Mouse (Mus musculus) limb, embryonic 11.5 days (tissue): ENCODE measurements around the gene Sycn. TPM values are rescaled to one million over a fixed set of nuclear protein-coding genes. Genes with fewer than 3 reads are reported as not detected.

Experiments
- ATAC-seq: fragments of 200-750 bp; cut with Nextera tagmentation; 2 replicates; pipeline ENCODE4 v1.8.0; 2017; ENCODE audit warnings: low read depth; ENCODE audit not compliant: insufficient number of reproducible peaks, low FRiP score, low TSS enrichment
- DNase-seq: peaks from one replicate; pipeline ENCODE4 v3.0.0-alpha.2; 2015; ENCODE audit warnings: low spot score
- H3K27ac ChIP-seq: fragments of 300-500 bp; sonication (generic); replicated peaks from 2 replicates; pipeline ENCODE4 v1.5.1; 2014; ENCODE audit warnings: low read depth, mild to moderate bottlenecking, low read length
- H3K27me3 ChIP-seq: fragments of 300-500 bp; sonication (generic); 2 replicates; pipeline ENCODE4 v1.6.1; 2014; ENCODE audit warnings: mild to moderate bottlenecking, low read length, mixed read lengths; ENCODE audit not compliant: control insufficient read depth, insufficient read depth
- H3K36me3 ChIP-seq: fragments of 300-500 bp; sonication (generic); 2 replicates; pipeline ENCODE4 v1.6.1; 2014; ENCODE audit warnings: mild to moderate bottlenecking, low read length, moderate library complexity, mixed read lengths; ENCODE audit not compliant: control insufficient read depth, insufficient read depth
- H3K4me1 ChIP-seq: fragments of 300-500 bp; sonication (generic); 2 replicates; pipeline ENCODE4 v1.6.1; 2014; ENCODE audit warnings: low read length, mixed read lengths; ENCODE audit not compliant: control insufficient read depth, insufficient read depth
- H3K4me2 ChIP-seq: fragments of 300-500 bp; sonication (generic); 2 replicates; pipeline ENCODE4 v1.6.1; 2014; ENCODE audit warnings: low read depth, mild to moderate bottlenecking, moderate library complexity; ENCODE audit not compliant: severe bottlenecking
- H3K4me3 ChIP-seq: fragments of 300-500 bp; sonication (generic); 2 replicates; pipeline ENCODE4 v1.5.1; 2014; ENCODE audit warnings: low read depth, low read length
- H3K9ac ChIP-seq: fragments of 300-500 bp; sonication (generic); 2 replicates; pipeline ENCODE4 v1.6.1; 2014; ENCODE audit warnings: mild to moderate bottlenecking, low read length
- H3K9me3 ChIP-seq: fragments of 300-500 bp; sonication (generic); 2 replicates; pipeline ENCODE4 v1.6.1; 2016; ENCODE audit warnings: low read length; ENCODE audit not compliant: control insufficient read depth
- WGBS: fragments of 180-500 bp; shearing (Covaris S2); extraction: QIAGEN DNeasy Blood & Tissue Kit; methylation state at CpG from one replicate; pipeline ENCODE4 v1.1.7; 2014; 5-methylcytosine and 5-hydroxymethylcytosine counted together
- polyA plus RNA-seq: library from polyadenylated mRNA; unstranded; fragments of >200 nt; fragmentation: Nextera tagmentation; extraction: Ambion mirVana; gene quantifications from 2 replicates; pipeline ENCODE4 v1.2.1, GENCODE M21; 2014

Gene Sycn
- polyA plus RNA-seq, 1 experiment from 2014 or later: not detected

GRCm38 (mm10) chr7:28547628-28548027 lies 6.9 kb downstream of the Sycn start:
- 70% methylated on average over 7 of the region's 7 CpGs for WGBS
- peaks cover 39% of the 10 kb centered on the region for H3K27me3 ChIP-seq
- ATAC-seq (no peak), DNase-seq (no peak)
- H3K27ac ChIP-seq: no peak overlapping the region
- no peak overlapping the region for H3K9ac ChIP-seq
- H3K36me3 ChIP-seq: no peaks in the 10 kb centered on the region
- no peak overlapping the region for H3K4me2 ChIP-seq
- H3K4me3 ChIP-seq: no peak overlapping the region
- peaks cover 4% of the 10 kb centered on the region; the same call in 1 of the 2 replicates for H3K4me1 ChIP-seq
- H3K9me3 ChIP-seq: no peaks in the 10 kb centered on the region; the same call in 1 of the 2 replicates

GRCm38 (mm10) chr7:28553076-28553475 lies 12.4 kb downstream of the Sycn start:
- Histone ChIP-seq H3K36me3 (no peaks in the 10 kb centered on the region), H3K4me3 (no peak overlapping the region), H3K27me3 (no peaks in the 10 kb centered on the region), H3K9me3 (no peaks in the 10 kb centered on the region; the same call in 1 of the 2 replicates), H3K9ac (no peak overlapping the region), H3K4me1 (no peaks in the 10 kb centered on the region), H3K27ac (no peak overlapping the region), H3K4me2 (no peak overlapping the region)
- 90% methylated on average over 6 of the region's 6 CpGs for WGBS
- DNase-seq: no peak
- ATAC-seq: no peak

GRCm38 (mm10) chr7:28555939-28556535 lies 15.4 kb downstream of the Sycn start:
- no peak overlapping the region for H3K27ac ChIP-seq
- no peak overlapping the region for H3K4me3 ChIP-seq
- no peaks in the 10 kb centered on the region for H3K27me3 ChIP-seq
- ATAC-seq: no peak
- no peak overlapping the region for H3K4me2 ChIP-seq
- no peak for DNase-seq
- H3K9me3 ChIP-seq: no peaks in the 10 kb centered on the region; the same call in 1 of the 2 replicates
- H3K36me3 ChIP-seq: peaks cover 6% of the 10 kb centered on the region
- WGBS: 18% methylated on average over 5 of the region's 5 CpGs
- no peaks in the 10 kb centered on the region for H3K4me1 ChIP-seq
- no peak overlapping the region for H3K9ac ChIP-seq

GRCm38 (mm10) chr7:28557069-28557468 lies 16.4 kb downstream of the Sycn start:
- ATAC-seq: no peak
- 71% methylated on average over 5 of the region's 5 CpGs for WGBS
- peaks cover 9% of the 10 kb centered on the region for H3K36me3 ChIP-seq

GRCm38 (mm10) chr7:28557708-28558107 lies 17.0 kb downstream of the Sycn start:
- no peak overlapping the region for H3K27ac ChIP-seq
- ATAC-seq (no peak), DNase-seq (no peak)
- no peaks in the 10 kb centered on the region for H3K27me3 ChIP-seq
- H3K9ac ChIP-seq: no peak overlapping the region
- H3K4me2 ChIP-seq: no peak overlapping the region
- H3K36me3 ChIP-seq: peaks cover 14% of the 10 kb centered on the region
- 74% methylated on average over 6 of the region's 6 CpGs for WGBS
- H3K9me3 ChIP-seq: no peaks in the 10 kb centered on the region; the same call in 1 of the 2 replicates
- H3K4me1 ChIP-seq: no peaks in the 10 kb centered on the region
- no peak overlapping the region for H3K4me3 ChIP-seq

More at GRCm38 (mm10) chr7:28557069-28557468, 16.4 kb downstream of the Sycn start:
- no peaks in the 10 kb centered on the region; the same call in 1 of the 2 replicates for H3K9me3 ChIP-seq
- no peak overlapping the region for H3K9ac ChIP-seq
- H3K4me1 ChIP-seq: no peaks in the 10 kb centered on the region
- DNase-seq: no peak
- H3K27me3 ChIP-seq: no peaks in the 10 kb centered on the region
- no peak overlapping the region for H3K4me3 ChIP-seq
- no peak overlapping the region for H3K27ac ChIP-seq
- H3K4me2 ChIP-seq: no peak overlapping the region

GRCm38 (mm10) chr7:28558486-28558885 lies 17.8 kb downstream of the Sycn start:
- DNase-seq (no peak), ATAC-seq (no peak)
- Histone ChIP-seq H3K9ac (no peak overlapping the region), H3K4me2 (no peak overlapping the region), H3K27me3 (no peaks in the 10 kb centered on the region), H3K4me3 (no peak overlapping the region), H3K4me1 (no peaks in the 10 kb centered on the region), H3K36me3 (peaks cover 16% of the 10 kb centered on the region), H3K9me3 (no peaks in the 10 kb centered on the region), H3K27ac (no peak overlapping the region)
- 45% methylated on average over 4 of the region's 4 CpGs for WGBS

- Histone ChIP-seq H3K4me3 (no peak overlapping the region), H3K9ac (no peak overlapping the region), H3K36me3 (peaks cover 29% of the 10 kb centered on the region), H3K27me3 (no peaks in the 10 kb centered on the region), H3K9me3 (no peaks in the 10 kb centered on the region), H3K4me1 (no peaks in the 10 kb centered on the region), H3K4me2 (no peak overlapping the region), H3K27ac (no peak overlapping the region)
- ATAC-seq: no peak
- DNase-seq: no peak
- WGBS: 95% methylated on average over 10 of the region's 10 CpGs
Observed at GRCm38 (mm10) chr7:28560856-28561255, 20.2 kb downstream of the Sycn start.

- Histone ChIP-seq H3K27me3 (no peaks in the 10 kb centered on the region), H3K9ac (no peak overlapping the region), H3K4me2 (no peak overlapping the region), H3K4me1 (no peaks in the 10 kb centered on the region), H3K36me3 (peaks cover 31% of the 10 kb centered on the region), H3K27ac (no peak overlapping the region), H3K4me3 (no peak overlapping the region), H3K9me3 (no peaks in the 10 kb centered on the region)
- WGBS: 89% methylated on average over 11 of the region's 11 CpGs
- DNase-seq (no peak), ATAC-seq (no peak)
Observed at GRCm38 (mm10) chr7:28561967-28562366, 21.3 kb downstream of the Sycn start.

GRCm38 (mm10) chr7:28562371-28562770 lies 21.7 kb downstream of the Sycn start:
- 93% methylated on average over 13 of the region's 13 CpGs for WGBS
- H3K4me1 ChIP-seq: no peaks in the 10 kb centered on the region
- peaks cover 32% of the 10 kb centered on the region for H3K36me3 ChIP-seq
- H3K27me3 ChIP-seq: no peaks in the 10 kb centered on the region
- H3K9me3 ChIP-seq: no peaks in the 10 kb centered on the region
- no peak for DNase-seq
- ATAC-seq: no peak
- no peak overlapping the region for H3K9ac ChIP-seq
- H3K4me2 ChIP-seq: no peak overlapping the region
- H3K4me3 ChIP-seq: no peak overlapping the region
- H3K27ac ChIP-seq: no peak overlapping the region
